Mouse (Mus musculus): Measurements from ENCODE around the gene Hs3st4.
A peak's percentile ranks its signal among the peaks of the same experiment; 100 is the strongest.

Hs3st4 gene

GRCm38 (mm10) chr7:123982461-123983038, at the start of gene Hs3st4:
Hs3st4 (plus strand) TSS chr7:123982869.
- no peak for DNase-seq (ENCODE audit: low read depth, low spot score)

GRCm38 (mm10) chr7:123946836-123947235, 35.8 kb upstream of the Hs3st4 start:
- DNase-seq (ENCODE audit: low read depth, low spot score): no peak

GRCm38 (mm10) chr7:123963021-123963420, 19.6 kb upstream of the Hs3st4 start:
- no peak for DNase-seq (ENCODE audit: low read depth, low spot score)

DNA sequence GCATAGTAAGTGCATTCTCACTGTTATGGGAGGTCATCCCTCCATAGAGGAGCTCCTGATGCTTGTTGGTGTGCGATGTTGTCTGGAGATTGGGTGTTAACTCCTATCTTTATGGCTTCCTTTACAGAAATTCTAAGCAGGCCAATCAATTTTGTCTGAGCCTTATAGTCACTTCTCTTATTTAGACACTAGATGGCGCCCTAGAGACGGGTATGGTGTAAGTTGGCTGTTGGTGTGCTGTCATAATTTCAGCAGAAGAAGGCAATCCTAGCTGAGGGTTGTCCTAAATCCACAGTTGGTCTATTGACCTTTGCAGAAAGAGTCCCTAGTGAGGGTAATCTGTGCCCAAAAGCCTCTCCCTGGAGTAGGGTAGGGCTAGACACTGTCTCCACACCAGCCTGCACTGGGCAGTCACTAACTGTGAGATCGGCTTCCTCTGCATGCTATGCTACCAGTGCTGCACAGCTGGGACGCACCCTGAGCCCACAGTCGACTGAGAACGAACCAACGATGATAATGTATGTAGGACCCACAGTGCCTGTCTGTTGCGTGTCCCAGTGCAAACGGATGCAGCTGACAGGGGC, 18.0 kb upstream of the Hs3st4 start:
- no peak for DNase-seq (ENCODE audit: low read depth, low spot score)

GRCm38 (mm10) chr7:123965515-123965914, 17.2 kb upstream of the Hs3st4 start:
- DNase-seq (ENCODE audit: low read depth, low spot score): no peak

DNA sequence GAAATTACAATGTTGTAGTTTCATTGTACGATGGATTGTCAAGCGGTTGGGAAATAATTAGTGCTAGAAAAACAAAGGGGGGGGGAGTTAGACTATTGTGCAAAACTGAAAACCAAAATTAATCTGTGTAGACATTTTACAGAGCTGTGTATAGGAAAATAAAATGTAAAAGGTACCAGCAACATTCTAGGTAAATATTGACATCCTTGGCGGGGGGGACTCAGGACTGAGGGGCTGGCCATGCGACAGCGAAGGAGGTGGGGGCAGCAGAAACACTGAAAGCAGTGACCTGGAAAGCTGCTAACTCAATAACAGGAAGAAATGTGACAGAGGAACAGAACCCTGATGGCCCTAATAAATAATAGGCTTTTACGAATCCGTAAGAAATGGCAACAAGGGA, 7.2 kb upstream of the Hs3st4 start:
- DNase-seq (ENCODE audit: low read depth, low spot score): no peak

- no peak for DNase-seq (ENCODE audit: low read depth, low spot score)
Measured at GRCm38 (mm10) chr7:123981435-123981834, 1.2 kb upstream of the Hs3st4 start.

GRCm38 (mm10) chr7:123982010-123982409, 659 bp upstream of the Hs3st4 start:
- DNase-seq (ENCODE audit: low read depth, low spot score): no peak

GRCm38 (mm10) chr7:123983177-123984046, 743 bp downstream of the Hs3st4 start:
- DNase-seq (ENCODE audit: low read depth, low spot score): no peak

DNA sequence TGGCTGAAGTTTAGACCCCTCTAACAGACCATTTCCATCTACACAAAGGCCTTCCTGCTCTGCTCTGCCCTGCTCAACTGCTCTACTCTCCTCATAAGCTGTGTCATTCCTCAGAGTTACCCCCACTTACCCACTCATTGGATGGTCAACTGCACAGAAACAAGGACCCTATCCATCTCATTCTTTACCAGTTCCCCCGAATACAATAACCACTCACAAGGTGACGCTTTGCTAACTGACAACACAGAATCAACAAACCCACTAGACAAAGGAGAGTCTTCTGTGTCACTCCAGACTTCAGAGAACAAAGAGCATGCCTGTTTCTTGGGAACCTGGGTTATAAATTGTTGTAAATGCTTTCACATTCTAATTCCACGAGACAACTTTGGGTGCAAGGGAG, 9.5 kb downstream of the Hs3st4 start:
- DNase-seq (ENCODE audit: low read depth, low spot score): no peak

DNA sequence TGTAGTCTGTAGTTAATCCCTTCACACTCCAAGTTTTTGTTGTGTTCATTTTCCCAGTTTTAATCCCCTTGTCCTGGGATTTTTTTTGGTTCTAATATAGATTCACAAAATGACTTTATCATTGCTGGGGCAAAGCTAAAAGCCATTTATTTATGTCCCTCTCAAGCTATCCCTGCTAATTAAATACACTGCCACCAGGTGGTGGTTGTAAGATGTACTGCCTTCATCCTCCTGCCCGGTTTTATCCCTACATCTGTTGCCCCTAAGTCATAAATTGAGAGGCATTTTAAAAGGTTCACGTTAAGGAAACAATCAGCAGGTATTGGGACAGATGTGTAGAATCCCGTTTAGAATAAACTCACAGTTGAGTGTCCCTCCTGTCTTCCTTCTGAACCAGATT, 14.6 kb downstream of the Hs3st4 start:
- no peak for DNase-seq (ENCODE audit: low read depth, low spot score)

GRCm38 (mm10) chr7:123998601-123999000, 15.9 kb downstream of the Hs3st4 start:
- DNase-seq (ENCODE audit: low read depth, low spot score): no peak

GRCm38 (mm10) chr7:124026908-124027307, 44.2 kb downstream of the Hs3st4 start:
- DNase-seq (ENCODE audit: low read depth, low spot score): no peak

- DNase-seq (ENCODE audit: low read depth, low spot score): no peak
Measured at GRCm38 (mm10) chr7:124032236-124032635, 49.6 kb downstream of the Hs3st4 start.

DNA sequence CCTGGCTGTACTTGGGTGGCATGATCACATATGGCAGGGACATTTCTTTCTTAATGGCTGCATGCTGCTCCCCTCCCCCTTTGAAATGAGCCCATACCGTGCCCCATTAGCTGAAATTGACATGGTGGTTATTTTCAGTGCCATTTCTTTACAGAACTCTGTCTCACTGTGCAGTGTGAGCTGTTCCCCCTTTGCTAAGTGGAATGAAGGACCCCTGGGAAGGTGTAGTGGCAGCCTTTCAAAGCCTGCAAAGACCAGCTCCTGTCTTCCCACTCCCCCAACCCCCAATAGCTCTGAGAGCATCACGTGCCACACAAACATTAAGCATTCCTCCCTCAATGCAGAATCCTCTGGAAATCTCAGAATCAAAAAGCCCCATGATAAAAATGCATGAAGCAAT, 50.7 kb downstream of the Hs3st4 start:
- no peak for DNase-seq (ENCODE audit: low read depth, low spot score)

- no peak for DNase-seq (ENCODE audit: low read depth, low spot score)
Measured at GRCm38 (mm10) chr7:124037281-124037700, 54.6 kb downstream of the Hs3st4 start.

DNA sequence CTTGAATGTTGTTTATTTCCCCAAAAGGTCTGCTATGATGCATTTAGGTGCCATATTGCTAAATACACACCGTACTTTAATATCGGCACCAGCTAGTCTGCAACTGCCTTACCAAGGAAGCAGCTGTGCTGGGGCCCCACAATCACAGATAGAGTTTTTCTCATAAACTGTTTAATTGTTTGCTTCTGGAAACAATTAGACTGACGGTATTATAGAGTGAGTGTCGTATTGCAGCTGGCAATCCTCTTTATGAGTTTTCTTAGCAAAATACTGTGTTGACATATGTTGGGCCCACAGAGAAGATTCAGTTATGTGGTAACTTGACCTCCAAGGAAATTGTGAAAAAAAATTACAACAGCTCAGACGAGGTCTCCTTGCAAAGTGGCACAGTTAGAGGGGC, 56.5 kb downstream of the Hs3st4 start:
- no peak for DNase-seq (ENCODE audit: low read depth, low spot score)

DNA sequence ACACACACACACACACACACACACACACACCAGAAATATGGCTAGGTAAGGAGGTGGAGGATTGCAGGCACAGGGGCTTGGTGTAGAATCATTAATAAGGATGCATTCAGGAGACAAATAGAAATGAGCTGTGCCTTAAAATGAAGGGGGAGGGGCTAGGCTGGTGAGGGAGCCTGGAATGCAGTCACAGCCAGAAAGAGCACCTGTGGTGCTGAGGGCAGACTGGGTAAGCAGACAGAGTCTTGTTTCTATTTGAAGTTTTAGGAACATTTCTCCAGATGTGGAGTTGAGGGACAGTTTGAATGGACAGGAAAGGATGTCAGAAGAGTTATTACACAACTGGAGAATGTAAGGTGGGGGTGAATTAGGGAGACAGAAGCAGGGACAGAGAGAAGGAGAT, 64.7 kb downstream of the Hs3st4 start:
- no peak for DNase-seq (ENCODE audit: low read depth, low spot score)

- no peak for DNase-seq (ENCODE audit: low read depth, low spot score)
Measured at GRCm38 (mm10) chr7:124048971-124049370, 66.3 kb downstream of the Hs3st4 start.

GRCm38 (mm10) chr7:124050421-124050820, 67.8 kb downstream of the Hs3st4 start:
- DNase-seq (ENCODE audit: low read depth, low spot score): no peak

GRCm38 (mm10) chr7:124083741-124084140, 101.1 kb downstream of the Hs3st4 start:
- no peak for DNase-seq (ENCODE audit: low read depth, low spot score)

- DNase-seq (ENCODE audit: low read depth, low spot score): peak; percentile 45
Measured at GRCm38 (mm10) chr7:124129019-124129418, 146.3 kb downstream of the Hs3st4 start.

- DNase-seq (ENCODE audit: low read depth, low spot score): peak; percentile 63
Measured at GRCm38 (mm10) chr7:124131312-124131711, 148.6 kb downstream of the Hs3st4 start.
